Mouse (Mus musculus): ENCODE results near the gene Dis3. TPM values are rescaled to one million over a fixed set of nuclear protein-coding genes. Genes with fewer than 3 reads are reported as not detected.

Gene Dis3
- polyA plus RNA-seq, 1 experiment: 12.3 TPM

GRCm38 (mm10) chr14:99108762-99109161, 9.2 kb upstream of the Dis3 start:
- Histone ChIP-seq H3K79me2 (ENCODE audit: control insufficient read depth, insufficient read depth) (no peaks in the 10 kb centered on the region), H3K36me3 (ENCODE audit: control insufficient read depth, insufficient read depth) (peaks cover 35% of the 10 kb centered on the region), H3K4me3 (no peak overlapping the region), H3ac (ENCODE audit: control insufficient read depth, insufficient read length) (no peak overlapping the region), H3K27me3 (ENCODE audit: control insufficient read depth, insufficient read depth, insufficient read length) (no peaks in the 10 kb centered on the region), H3K4me2 (ENCODE audit: low read depth) (no peak overlapping the region)
- no peak for TF ChIP-seq CEBPB (IDR thresholded peaks at IDR 0.05; ENCODE audit: insufficient read depth, poor library complexity, severe bottlenecking)
- no peak for TF ChIP-seq USF1 (IDR thresholded peaks at IDR 0.05; ENCODE audit: low read depth)
- TF ChIP-seq TCF12 (IDR thresholded peaks at IDR 0.05; ENCODE audit: insufficient read depth, poor library complexity, severe bottlenecking): no peak
- TF ChIP-seq SRF (IDR thresholded peaks at IDR 0.05; ENCODE audit: control insufficient read depth, insufficient read length, low read depth): no peak
- no peak for TF ChIP-seq POLR2A (IDR thresholded peaks at IDR 0.05; ENCODE audit: insufficient read length, low read depth)
- TF ChIP-seq TCF3 (IDR thresholded peaks at IDR 0.05; ENCODE audit: insufficient read length, low read depth): no peak

GRCm38 (mm10) chr14:99107631-99108187, 8.1 kb upstream of the Dis3 start:
- H3K36me3 ChIP-seq (ENCODE audit: control insufficient read depth, insufficient read depth): peaks cover 25% of the 10 kb centered on the region
- no peak overlapping the region for H3K4me3 ChIP-seq

DNA sequence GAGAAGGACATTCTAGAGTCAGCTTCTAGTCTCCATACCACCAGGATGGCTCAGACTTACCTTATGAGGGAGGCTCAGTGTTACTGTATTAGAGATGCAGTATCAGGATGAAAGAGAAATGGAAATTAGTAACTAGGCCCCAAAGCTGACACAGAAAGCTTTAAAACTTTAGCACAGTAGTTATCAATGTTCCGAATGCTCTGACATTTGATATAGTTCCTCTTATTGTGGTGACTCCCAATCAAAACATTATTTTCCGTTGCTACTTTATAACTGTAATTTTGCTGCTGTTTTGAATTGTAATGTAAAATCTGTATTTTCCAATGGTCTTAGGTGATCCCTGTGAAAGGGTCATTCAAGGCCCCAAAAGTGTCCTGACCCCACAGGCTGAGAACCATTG, 7.1 kb upstream of the Dis3 start:
- Histone ChIP-seq H3K36me3 (ENCODE audit: control insufficient read depth, insufficient read depth) (peaks cover 17% of the 10 kb centered on the region), H3K4me2 (ENCODE audit: low read depth) (no peak overlapping the region)
- no peak for TF ChIP-seq TCF3 (IDR thresholded peaks at IDR 0.05; ENCODE audit: insufficient read length, low read depth)
- no peak for TF ChIP-seq REST (IDR thresholded peaks at IDR 0.05; ENCODE audit: insufficient read depth, insufficient read length)
- TF ChIP-seq MYOD1 (IDR thresholded peaks at IDR 0.05; ENCODE audit: control insufficient read depth in 1 of 3, insufficient read length in 2 of 3, low read depth in 2 of 3): no peak
- no peak for TF ChIP-seq POLR2AphosphoS2 (IDR thresholded peaks at IDR 0.05; ENCODE audit: insufficient read length, low read depth)
- TF ChIP-seq USF1 (IDR thresholded peaks at IDR 0.05; ENCODE audit: low read depth): no peak
- TF ChIP-seq E2F4 (IDR thresholded peaks at IDR 0.05; ENCODE audit: insufficient read depth): no peak
- TF ChIP-seq CEBPB (IDR thresholded peaks at IDR 0.05; ENCODE audit: insufficient read depth, poor library complexity, severe bottlenecking): no peak
- no peak for TF ChIP-seq TCF12 (IDR thresholded peaks at IDR 0.05; ENCODE audit: insufficient read depth, poor library complexity, severe bottlenecking)
- no peak for TF ChIP-seq POLR2A (IDR thresholded peaks at IDR 0.05; ENCODE audit: insufficient read length, low read depth)
- TF ChIP-seq MAX (IDR thresholded peaks at IDR 0.05; ENCODE audit: low read depth): no peak
- no peak for TF ChIP-seq MYOG (IDR thresholded peaks at IDR 0.05; ENCODE audit: control insufficient read depth in 1 of 3, insufficient read depth in 1 of 3, insufficient read length in 2 of 3, low read depth in 2 of 3)
- TF ChIP-seq SRF (IDR thresholded peaks at IDR 0.05; ENCODE audit: control insufficient read depth, insufficient read length, low read depth): no peak

More at GRCm38 (mm10) chr14:99107631-99108187, 8.1 kb upstream of the Dis3 start:
- Histone ChIP-seq H3K4me2 (ENCODE audit: low read depth) (no peak overlapping the region), H3ac (ENCODE audit: control insufficient read depth, insufficient read length) (no peak overlapping the region), H3K27me3 (ENCODE audit: control insufficient read depth, insufficient read depth, insufficient read length) (no peaks in the 10 kb centered on the region), H3K79me2 (ENCODE audit: control insufficient read depth, insufficient read depth) (no peaks in the 10 kb centered on the region)
- TF ChIP-seq MAX (IDR thresholded peaks at IDR 0.05; ENCODE audit: low read depth): no peak
- no peak for TF ChIP-seq REST (IDR thresholded peaks at IDR 0.05; ENCODE audit: insufficient read depth, insufficient read length)
- no peak for TF ChIP-seq TCF3 (IDR thresholded peaks at IDR 0.05; ENCODE audit: insufficient read length, low read depth)
- no peak for TF ChIP-seq E2F4 (IDR thresholded peaks at IDR 0.05; ENCODE audit: insufficient read depth)
- no peak for TF ChIP-seq SRF (IDR thresholded peaks at IDR 0.05; ENCODE audit: control insufficient read depth, insufficient read length, low read depth)
- no peak for TF ChIP-seq POLR2A (IDR thresholded peaks at IDR 0.05; ENCODE audit: insufficient read length, low read depth)
- TF ChIP-seq POLR2AphosphoS2 (IDR thresholded peaks at IDR 0.05; ENCODE audit: insufficient read length, low read depth): no peak
- TF ChIP-seq MYOG (IDR thresholded peaks at IDR 0.05; ENCODE audit: control insufficient read depth in 1 of 3, insufficient read depth in 1 of 3, insufficient read length in 2 of 3, low read depth in 2 of 3): no peak
- TF ChIP-seq TCF12 (IDR thresholded peaks at IDR 0.05; ENCODE audit: insufficient read depth, poor library complexity, severe bottlenecking): no peak
- no peak for TF ChIP-seq CEBPB (IDR thresholded peaks at IDR 0.05; ENCODE audit: insufficient read depth, poor library complexity, severe bottlenecking)
- TF ChIP-seq USF1 (IDR thresholded peaks at IDR 0.05; ENCODE audit: low read depth): no peak
- no peak for TF ChIP-seq MYOD1 (IDR thresholded peaks at IDR 0.05; ENCODE audit: control insufficient read depth in 1 of 3, insufficient read length in 2 of 3, low read depth in 2 of 3)

GRCm38 (mm10) chr14:99104542-99105123, 5.1 kb upstream of the Dis3 start:
- H3K27me3 ChIP-seq (ENCODE audit: control insufficient read depth, insufficient read depth, insufficient read length): no peaks in the 10 kb centered on the region
- no peak overlapping the region for H3K4me2 ChIP-seq (ENCODE audit: low read depth)
- TF ChIP-seq MYOG (IDR thresholded peaks at IDR 0.05; ENCODE audit: control insufficient read depth in 1 of 3, insufficient read depth in 1 of 3, insufficient read length in 2 of 3, low read depth in 2 of 3): no peak
- no peak for TF ChIP-seq E2F4 (IDR thresholded peaks at IDR 0.05; ENCODE audit: insufficient read depth)
- TF ChIP-seq USF1 (IDR thresholded peaks at IDR 0.05; ENCODE audit: low read depth): no peak
- TF ChIP-seq MYOD1 (IDR thresholded peaks at IDR 0.05; ENCODE audit: control insufficient read depth in 1 of 3, insufficient read length in 2 of 3, low read depth in 2 of 3): no peak
- TF ChIP-seq REST (IDR thresholded peaks at IDR 0.05; ENCODE audit: insufficient read depth, insufficient read length): no peak
- TF ChIP-seq MAX (IDR thresholded peaks at IDR 0.05; ENCODE audit: low read depth): no peak
- TF ChIP-seq TCF3 (IDR thresholded peaks at IDR 0.05; ENCODE audit: insufficient read length, low read depth): no peak
- TF ChIP-seq CEBPB (IDR thresholded peaks at IDR 0.05; ENCODE audit: insufficient read depth, poor library complexity, severe bottlenecking): no peak
- no peak for TF ChIP-seq TCF12 (IDR thresholded peaks at IDR 0.05; ENCODE audit: insufficient read depth, poor library complexity, severe bottlenecking)
- no peak for TF ChIP-seq SRF (IDR thresholded peaks at IDR 0.05; ENCODE audit: control insufficient read depth, insufficient read length, low read depth)
- H3K79me2 ChIP-seq (ENCODE audit: control insufficient read depth, insufficient read depth): peaks cover 21% of the 10 kb centered on the region
- no peak overlapping the region for H3K4me3 ChIP-seq
- H3ac ChIP-seq (ENCODE audit: control insufficient read depth, insufficient read length): no peak overlapping the region
- peaks cover 17% of the 10 kb centered on the region for H3K36me3 ChIP-seq (ENCODE audit: control insufficient read depth, insufficient read depth)

More for the DNA sequence above, 7.1 kb upstream of the Dis3 start:
- peaks cover 3% of the 10 kb centered on the region for H3K79me2 ChIP-seq (ENCODE audit: control insufficient read depth, insufficient read depth)
- no peak overlapping the region for H3K4me3 ChIP-seq
- no peak overlapping the region for H3ac ChIP-seq (ENCODE audit: control insufficient read depth, insufficient read length)
- no peaks in the 10 kb centered on the region for H3K27me3 ChIP-seq (ENCODE audit: control insufficient read depth, insufficient read depth, insufficient read length)

Data from myocyte (in vitro differentiated cells).